Mouse (Mus musculus): Measurements from ENCODE around the gene Zfp710.

DNA sequence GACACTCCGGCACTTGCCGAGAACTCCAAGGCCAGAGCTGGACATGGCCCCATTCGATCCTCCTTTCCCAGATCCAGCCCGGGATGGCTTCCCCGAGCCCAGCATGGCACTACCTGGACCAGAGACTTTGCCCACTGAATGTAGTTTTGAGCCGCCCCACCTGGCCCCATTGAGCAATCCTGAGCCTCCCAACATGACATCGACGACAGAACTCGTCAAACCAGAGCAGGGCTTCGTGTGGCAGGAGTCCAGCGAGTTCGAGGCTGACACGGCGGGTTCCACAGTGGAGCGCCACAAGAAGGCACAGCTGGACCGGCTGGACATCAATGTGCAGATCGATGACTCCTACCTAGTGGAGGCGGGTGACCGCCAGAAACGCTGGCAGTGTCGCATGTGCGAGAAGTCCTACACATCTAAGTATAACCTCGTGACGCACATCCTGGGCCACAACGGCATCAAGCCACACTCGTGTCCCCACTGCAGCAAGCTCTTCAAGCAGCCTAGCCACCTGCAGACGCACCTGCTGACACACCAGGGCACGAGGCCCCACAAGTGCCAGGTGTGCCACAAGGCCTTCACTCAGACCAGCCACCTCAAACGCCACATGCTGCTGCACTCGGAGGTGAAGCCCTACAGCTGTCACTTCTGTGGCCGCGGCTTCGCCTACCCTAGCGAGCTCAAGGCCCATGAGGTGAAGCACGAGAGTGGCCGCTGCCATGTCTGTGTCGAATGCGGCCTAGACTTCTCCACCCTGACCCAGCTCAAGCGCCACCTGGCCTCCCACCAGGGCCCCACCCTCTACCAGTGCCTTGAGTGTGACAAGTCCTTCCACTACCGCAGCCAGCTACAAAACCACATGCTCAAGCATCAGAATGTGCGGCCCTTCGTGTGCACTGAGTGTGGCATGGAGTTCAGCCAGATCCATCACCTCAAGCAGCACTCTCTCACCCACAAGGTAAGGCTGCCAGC lies 57.3 kb downstream of the Zfp710 start:
- TF ChIP-seq TAL1 (IDR thresholded peaks at IDR 0.05; ENCODE audit: low read length) (no peak), GATA1 (IDR thresholded peaks at IDR 0.05; ENCODE audit: low read length) (no peak)
